Mouse (Mus musculus) liver, embryonic 13.5 days (tissue): Measurements from ENCODE around the gene Lama4. TPM values are rescaled to one million over a fixed set of nuclear protein-coding genes. Genes with fewer than 3 reads are reported as not detected.

Experiments used
- ATAC-seq: fragments of 200-750 bp; cut with Nextera tagmentation; 2 replicates; pipeline ENCODE4 v1.8.0; 2017; ENCODE audit warnings: low read depth, mild to moderate bottlenecking, moderate number of reproducible peaks, moderate library complexity
- DNase-seq: peaks from one replicate; pipeline ENCODE4 v3.0.0; 2022
- H3K27ac ChIP-seq: fragments of 300-500 bp; sonication (generic); 2 replicates; pipeline ENCODE4 v1.5.1; 2015; ENCODE audit warnings: moderate library complexity, mild to moderate bottlenecking, inconsistent platforms
- H3K27me3 ChIP-seq: fragments of 300-500 bp; sonication (generic); 2 replicates; pipeline ENCODE4 v1.6.1; 2015; ENCODE audit warnings: mild to moderate bottlenecking, inconsistent platforms
- H3K36me3 ChIP-seq: fragments of 300-500 bp; sonication (generic); 2 replicates; pipeline ENCODE4 v1.6.1; 2015; ENCODE audit warnings: mild to moderate bottlenecking, inconsistent platforms
- H3K4me1 ChIP-seq: fragments of 300-500 bp; sonication (generic); replicated peaks from 2 replicates; pipeline ENCODE4 v1.6.1; 2015; ENCODE audit warnings: inconsistent platforms
- H3K4me2 ChIP-seq: fragments of 300-500 bp; sonication (generic); 2 replicates; pipeline ENCODE4 v1.6.1; 2015; ENCODE audit warnings: inconsistent platforms, mild to moderate bottlenecking, moderate library complexity
- H3K4me3 ChIP-seq: fragments of 300-500 bp; sonication (generic); replicated peaks from 2 replicates; pipeline ENCODE4 v1.5.1; 2015; ENCODE audit warnings: mild to moderate bottlenecking, inconsistent platforms
- H3K9ac ChIP-seq: fragments of 300-500 bp; sonication (generic); 2 replicates; pipeline ENCODE4 v1.6.1; 2015; ENCODE audit warnings: mild to moderate bottlenecking, inconsistent platforms
- H3K9me3 ChIP-seq: fragments of 300-500 bp; sonication (generic); replicated peaks from 2 replicates; pipeline ENCODE4 v1.6.1; 2016; ENCODE audit warnings: inconsistent platforms
- WGBS: fragments of 180-500 bp; shearing (Covaris S2); methylation state at CpG from one replicate; pipeline ENCODE4 v1.1.7; 2015; ENCODE audit not compliant: insufficient replicate concordance; 5-methylcytosine and 5-hydroxymethylcytosine counted together
- polyA plus RNA-seq: library from polyadenylated mRNA; unstranded; fragments of >200 nt; fragmentation: Nextera tagmentation; extraction: Ambion mirVana; gene quantifications from 2 replicates; pipeline ENCODE4 v1.2.1, GENCODE M21; 2015

Lama4 gene
- polyA plus RNA-seq, 1 experiment from 2014 or later = 1.4 TPM

DNA sequence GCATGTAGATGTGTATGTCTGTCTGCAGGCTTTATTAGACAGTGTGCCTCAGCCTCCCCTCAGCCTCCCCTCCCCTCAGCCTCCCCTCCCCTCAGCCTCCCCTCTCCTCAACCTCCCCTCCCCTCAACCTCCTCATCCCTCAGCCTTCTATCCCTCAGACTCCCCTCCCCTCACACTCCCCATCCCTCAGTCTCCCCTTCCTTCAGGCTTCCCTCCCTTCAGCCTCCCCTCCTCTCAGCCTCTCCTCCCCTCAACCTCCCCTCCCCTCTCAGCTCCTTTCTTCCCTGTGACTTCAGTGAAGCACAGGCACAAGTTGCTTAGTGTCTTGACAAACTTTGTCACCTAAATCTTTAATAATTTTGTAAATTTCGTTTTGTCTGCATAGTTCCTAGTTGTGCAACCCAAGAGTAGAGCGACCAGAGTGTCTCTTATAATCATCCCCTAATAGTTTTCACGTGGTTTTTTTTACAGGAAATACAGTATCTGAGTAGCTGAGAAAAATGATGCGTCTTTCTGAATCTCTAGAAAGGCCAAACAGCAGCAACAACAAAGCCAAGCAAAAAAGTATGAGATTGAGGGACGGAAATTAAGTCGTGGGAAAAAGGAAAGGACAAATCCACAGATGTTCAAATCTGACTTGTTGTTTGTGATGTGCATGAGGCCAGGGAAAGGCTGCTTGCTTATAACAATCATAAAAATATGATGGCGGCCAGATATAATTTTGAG lies 7.1 kb downstream of the Lama4 start:
- Histone ChIP-seq H3K9me3 (no peaks in the 10 kb centered on the region), H3K36me3 (no peaks in the 10 kb centered on the region), H3K27ac (no peak overlapping the region), H3K9ac (no peak overlapping the region), H3K4me3 (no peak overlapping the region), H3K27me3 (no peaks in the 10 kb centered on the region), H3K4me2 (no peak overlapping the region), H3K4me1 (no peaks in the 10 kb centered on the region)
- 44% methylated on average over 7 of the region's 7 CpGs for WGBS
- no peak for DNase-seq
- ATAC-seq = no peak

DNA sequence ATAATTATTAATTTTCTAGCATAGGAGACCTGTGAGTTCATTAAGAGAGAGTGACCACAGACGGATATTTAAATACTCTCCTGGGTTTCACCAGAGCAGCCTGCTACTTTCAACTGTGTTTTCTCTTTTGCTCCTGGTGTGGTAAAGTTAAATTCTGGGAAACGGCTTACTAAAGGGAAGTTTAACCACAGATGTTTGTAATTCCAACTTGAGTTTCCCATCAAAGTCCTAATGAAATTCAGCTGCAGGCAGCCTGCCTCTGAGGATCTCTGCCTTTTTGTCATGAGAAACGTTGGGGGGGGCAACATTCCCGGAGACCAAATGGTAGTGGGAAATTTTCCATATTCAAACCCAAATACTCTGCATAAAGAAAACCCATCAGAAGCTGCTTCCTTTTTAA lies 7.7 kb downstream of the Lama4 start:
- H3K4me1 ChIP-seq = no peaks in the 10 kb centered on the region
- H3K9me3 ChIP-seq = no peaks in the 10 kb centered on the region
- H3K4me3 ChIP-seq = no peak overlapping the region
- no peak overlapping the region for H3K9ac ChIP-seq
- H3K4me2 ChIP-seq = no peak overlapping the region
- H3K27ac ChIP-seq = no peak overlapping the region
- 45% methylated on average over 4 of the region's 4 CpGs for WGBS
- DNase-seq (no peak), ATAC-seq (no peak)
- H3K36me3 ChIP-seq = no peaks in the 10 kb centered on the region
- no peaks in the 10 kb centered on the region for H3K27me3 ChIP-seq

DNA sequence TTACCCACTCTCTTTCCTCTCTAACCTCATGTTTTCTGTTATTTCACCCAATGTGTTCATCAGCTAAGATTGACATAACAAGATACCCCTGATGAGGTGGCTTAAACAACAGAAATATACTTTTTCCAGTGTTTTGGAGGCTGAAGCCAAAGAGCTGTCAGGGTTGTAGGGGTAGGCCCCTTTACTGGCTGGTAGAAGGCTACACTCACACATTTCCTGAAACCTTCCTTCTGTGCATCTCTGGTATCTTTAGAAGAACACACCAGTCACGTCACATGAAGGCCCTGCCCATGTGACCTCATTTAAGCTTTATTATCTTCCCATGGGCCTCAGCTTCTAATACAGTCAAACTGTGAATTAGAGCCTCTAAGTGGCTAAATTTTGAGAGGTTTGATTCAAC lies 12.9 kb downstream of the Lama4 start:
- H3K9ac ChIP-seq = no peak overlapping the region
- H3K4me2 ChIP-seq = no peak overlapping the region
- H3K4me1 ChIP-seq = no peaks in the 10 kb centered on the region
- WGBS = 42% methylated on average over 1 of the region's 1 CpGs
- DNase-seq = no peak
- no peaks in the 10 kb centered on the region for H3K9me3 ChIP-seq
- H3K4me3 ChIP-seq = no peak overlapping the region
- no peaks in the 10 kb centered on the region for H3K27me3 ChIP-seq
- H3K27ac ChIP-seq = no peak overlapping the region
- no peak for ATAC-seq
- H3K36me3 ChIP-seq = no peaks in the 10 kb centered on the region

DNA sequence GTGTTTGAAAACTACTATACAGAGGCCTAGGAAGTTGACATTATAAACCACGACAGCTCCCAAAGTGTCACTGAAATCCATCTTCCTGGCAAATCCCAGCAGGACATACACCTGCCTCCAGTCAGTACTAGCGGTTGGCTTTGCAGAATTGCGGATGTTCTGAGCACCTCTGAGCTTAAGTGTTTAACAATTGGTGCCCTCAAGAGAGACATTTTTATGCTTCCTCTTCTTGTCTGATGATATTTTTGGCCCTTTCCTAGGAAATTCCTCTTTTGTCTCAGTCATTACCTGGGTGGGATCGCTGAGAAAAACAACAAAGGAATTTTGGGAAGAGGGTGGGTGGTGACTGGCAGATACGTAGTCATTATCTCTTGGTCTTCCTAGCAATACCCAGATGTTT lies 14.4 kb downstream of the Lama4 start:
- H3K4me1 ChIP-seq = no peaks in the 10 kb centered on the region
- no peaks in the 10 kb centered on the region for H3K27me3 ChIP-seq
- H3K4me2 ChIP-seq = no peak overlapping the region
- H3K27ac ChIP-seq = no peak overlapping the region
- no peak for DNase-seq
- H3K9ac ChIP-seq = no peak overlapping the region
- no peak overlapping the region for H3K4me3 ChIP-seq
- no peaks in the 10 kb centered on the region for H3K9me3 ChIP-seq
- no peak for ATAC-seq
- no peaks in the 10 kb centered on the region for H3K36me3 ChIP-seq
- WGBS = 65% methylated on average over 5 of the region's 5 CpGs

DNA sequence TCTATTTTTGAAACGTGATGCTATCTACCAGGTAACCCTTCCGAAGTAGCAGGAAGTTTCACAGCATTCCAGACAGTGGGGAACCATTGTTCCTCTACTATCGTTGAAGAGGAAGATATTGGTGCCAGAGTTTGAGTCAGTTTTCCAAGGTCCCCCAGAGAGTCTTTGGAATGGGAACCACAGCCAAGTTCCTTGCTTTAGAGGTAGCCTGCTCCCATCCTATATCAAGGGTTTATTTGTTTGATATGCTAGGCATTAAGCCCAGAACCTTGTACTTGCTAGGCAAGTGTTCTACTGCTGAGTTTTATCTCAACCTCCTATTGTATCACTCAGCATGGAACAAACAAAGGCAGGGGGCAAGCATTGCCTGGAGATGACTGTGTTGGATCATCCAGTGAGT lies 15.7 kb downstream of the Lama4 start:
- Histone ChIP-seq H3K9ac (no peak overlapping the region), H3K27me3 (no peaks in the 10 kb centered on the region), H3K9me3 (no peaks in the 10 kb centered on the region), H3K4me2 (no peak overlapping the region), H3K36me3 (no peaks in the 10 kb centered on the region), H3K4me1 (no peaks in the 10 kb centered on the region), H3K27ac (no peak overlapping the region), H3K4me3 (no peak overlapping the region)
- ATAC-seq (no peak), DNase-seq (no peak)
- WGBS = 30% methylated on average over 3 of the region's 3 CpGs

DNA sequence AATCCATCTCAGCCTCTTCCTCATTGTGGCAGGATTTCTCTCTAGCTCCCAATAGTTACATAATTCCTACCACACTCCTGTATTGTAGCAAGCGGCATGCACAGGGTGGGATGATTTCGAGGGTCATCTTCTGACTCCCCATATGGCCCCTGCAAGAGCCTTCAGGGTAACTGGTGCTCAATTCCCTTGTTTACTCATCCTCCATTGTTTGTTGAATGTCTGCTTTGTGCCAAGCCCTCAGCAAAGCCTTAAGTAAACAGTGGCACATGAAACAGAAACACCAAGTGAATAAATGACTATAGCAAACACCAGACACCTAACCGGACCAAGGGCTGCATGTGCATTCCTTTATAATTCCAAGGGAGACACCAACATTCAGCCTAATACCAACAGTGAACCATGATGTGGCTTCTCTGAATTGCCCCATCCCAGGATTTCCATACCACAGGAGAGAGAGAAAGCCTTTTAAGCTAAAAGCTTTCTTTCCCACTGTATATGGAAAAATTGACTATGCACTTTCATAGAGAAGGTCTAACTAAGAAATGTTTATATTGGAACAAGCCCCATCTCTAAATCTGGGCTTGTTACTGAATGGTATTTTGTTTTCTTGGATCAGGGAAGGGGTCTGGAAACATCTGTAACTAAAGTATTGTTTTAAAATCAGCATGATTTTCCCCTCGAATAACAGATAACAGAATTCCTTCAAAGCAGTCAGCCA lies 19.2 kb downstream of the Lama4 start:
- H3K27me3 ChIP-seq = no peaks in the 10 kb centered on the region
- no peaks in the 10 kb centered on the region for H3K4me1 ChIP-seq
- H3K4me2 ChIP-seq = no peak overlapping the region
- ATAC-seq (no peak), DNase-seq (no peak)
- no peaks in the 10 kb centered on the region for H3K9me3 ChIP-seq
- no peaks in the 10 kb centered on the region for H3K36me3 ChIP-seq
- WGBS = 57% methylated on average over 4 of the region's 4 CpGs
- H3K9ac ChIP-seq = no peak overlapping the region
- H3K27ac ChIP-seq = no peak overlapping the region
- no peak overlapping the region for H3K4me3 ChIP-seq

DNA sequence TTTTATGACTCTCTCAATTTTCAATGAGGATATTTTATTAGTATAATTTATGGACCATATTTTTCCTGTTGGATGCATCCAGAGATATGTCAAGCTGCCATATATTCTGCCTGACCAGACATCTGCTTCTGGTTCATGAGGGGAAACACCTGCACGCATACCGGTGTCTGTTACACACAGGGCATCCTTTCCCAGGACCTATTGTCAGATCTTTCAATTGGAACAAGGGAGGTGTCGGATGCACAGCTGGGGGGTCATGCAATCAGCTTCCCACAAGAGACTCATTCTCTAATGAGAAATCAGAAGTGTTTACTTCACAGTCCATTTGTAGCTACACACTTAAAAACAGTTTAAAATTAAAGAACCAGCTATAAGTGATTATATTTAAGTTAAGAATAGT lies 20.7 kb downstream of the Lama4 start:
- H3K27ac ChIP-seq = no peak overlapping the region
- no peak for ATAC-seq

DNA sequence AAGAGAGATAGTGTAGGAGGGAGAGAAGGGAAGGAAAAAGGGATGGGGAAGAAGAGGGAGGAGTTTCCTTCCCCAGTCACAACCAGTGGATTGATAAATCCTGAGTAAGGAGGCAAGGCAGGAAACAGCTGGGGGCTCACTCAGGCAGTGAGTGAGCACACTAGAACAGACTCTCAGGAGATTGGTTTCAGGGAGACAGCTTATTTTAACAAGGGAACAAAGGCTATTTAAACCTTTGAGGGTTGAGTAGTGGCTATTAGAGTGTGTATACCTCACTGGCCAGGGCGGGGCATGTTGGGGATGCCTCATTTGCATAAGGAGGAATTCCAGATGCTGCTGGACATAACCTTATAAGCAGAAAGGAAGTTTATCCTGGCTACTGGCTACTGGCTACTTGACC lies 27.5 kb downstream of the Lama4 start:
- no peaks in the 10 kb centered on the region for H3K36me3 ChIP-seq
- DNase-seq = no peak
- no peak overlapping the region for H3K4me2 ChIP-seq
- H3K27me3 ChIP-seq = no peaks in the 10 kb centered on the region
- H3K27ac ChIP-seq = no peak overlapping the region
- no peaks in the 10 kb centered on the region for H3K4me1 ChIP-seq
- ATAC-seq = no peak
- H3K9ac ChIP-seq = no peak overlapping the region
- no peaks in the 10 kb centered on the region for H3K9me3 ChIP-seq
- WGBS = 50% methylated on average over 1 of the region's 1 CpGs
- no peak overlapping the region for H3K4me3 ChIP-seq

More for the DNA sequence above, 20.7 kb downstream of the Lama4 start:
- H3K9me3 ChIP-seq = no peaks in the 10 kb centered on the region
- no peaks in the 10 kb centered on the region for H3K36me3 ChIP-seq
- no peak overlapping the region for H3K4me3 ChIP-seq
- WGBS = 69% methylated on average over 3 of the region's 3 CpGs
- H3K4me2 ChIP-seq = no peak overlapping the region
- no peaks in the 10 kb centered on the region for H3K4me1 ChIP-seq
- no peak for DNase-seq
- H3K27me3 ChIP-seq = no peaks in the 10 kb centered on the region
- no peak overlapping the region for H3K9ac ChIP-seq

DNA sequence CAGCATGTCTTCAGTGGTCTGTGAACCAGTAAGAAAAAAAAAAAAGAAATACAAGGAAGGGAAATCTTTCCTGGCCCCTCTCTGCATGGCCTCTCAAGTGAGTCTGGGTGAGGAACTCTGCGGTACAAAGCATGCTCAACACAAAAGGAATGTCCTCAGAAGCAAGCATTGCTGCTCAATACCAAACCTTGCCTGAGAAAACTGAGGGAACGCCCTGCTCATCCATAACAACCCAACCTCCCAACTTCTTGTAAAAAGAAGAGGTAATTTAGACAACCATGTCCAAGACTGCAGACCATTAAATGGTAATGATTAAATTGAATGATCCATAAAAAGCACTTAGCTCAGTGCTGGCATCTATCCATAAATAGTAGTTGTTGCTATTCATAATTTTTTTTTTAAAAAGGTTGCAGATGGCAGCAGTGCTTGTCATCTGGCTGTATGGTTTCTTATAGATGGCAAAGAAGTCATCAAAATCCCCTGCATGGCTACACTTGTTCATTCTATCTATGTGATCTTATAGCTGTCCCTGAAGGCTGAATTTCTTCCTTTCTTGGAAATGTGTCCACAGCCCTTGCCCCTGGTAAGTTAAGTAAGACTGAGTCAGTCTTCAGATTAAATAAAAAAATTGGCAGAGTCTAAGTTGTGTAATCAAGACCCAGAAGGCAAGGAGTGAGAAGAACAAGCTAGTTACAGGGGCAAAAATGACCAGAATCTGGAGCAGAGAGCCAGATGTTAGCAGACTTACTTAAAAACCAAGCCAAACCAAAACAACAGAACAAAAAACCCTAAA lies 28.5 kb downstream of the Lama4 start:
- H3K27me3 ChIP-seq = no peaks in the 10 kb centered on the region
- no peak overlapping the region for H3K9ac ChIP-seq
- H3K9me3 ChIP-seq = no peaks in the 10 kb centered on the region
- 63% methylated on average over 2 of the region's 2 CpGs for whole genome bisulfite sequencing
- ATAC-seq (no peak), DNase-seq (no peak)
- no peaks in the 10 kb centered on the region for H3K36me3 ChIP-seq
- no peak overlapping the region for H3K27ac ChIP-seq
- H3K4me2 ChIP-seq = no peak overlapping the region
- no peak overlapping the region for H3K4me3 ChIP-seq
- H3K4me1 ChIP-seq = no peaks in the 10 kb centered on the region

DNA sequence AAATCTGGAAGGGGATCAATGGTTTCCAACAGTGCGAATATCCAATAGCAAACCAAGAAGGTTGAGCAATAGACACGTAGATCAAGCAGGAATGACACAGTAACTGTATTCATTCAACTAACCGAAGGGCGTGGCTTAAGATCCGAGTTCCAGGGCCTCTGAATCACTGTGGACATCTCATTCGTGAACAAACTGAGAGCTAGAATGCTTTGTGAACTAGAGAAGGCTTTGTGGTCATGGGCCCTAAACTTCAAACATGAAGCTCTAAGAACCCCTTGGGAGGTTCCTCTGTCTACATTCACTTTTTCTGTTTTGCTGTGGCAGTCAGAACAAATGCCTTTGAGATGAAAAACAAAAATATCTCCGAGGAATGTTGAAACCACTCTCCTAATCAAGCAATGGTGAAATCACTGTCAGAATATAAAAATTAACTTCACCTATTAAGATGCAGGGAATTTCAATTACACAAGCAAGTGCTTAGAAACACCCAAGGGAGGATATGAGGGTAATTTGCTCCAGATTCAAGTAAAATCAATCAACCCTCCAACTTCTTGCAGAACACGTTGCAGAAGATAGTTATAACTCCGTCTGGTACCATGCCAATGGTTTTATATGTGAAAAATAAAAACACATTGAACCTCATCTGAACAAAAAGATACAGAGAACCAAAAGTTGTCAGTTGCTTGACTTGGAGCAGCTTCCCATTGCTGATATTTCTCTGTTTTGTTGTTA lies 29.6 kb downstream of the Lama4 start:
- Histone ChIP-seq H3K9ac (no peak overlapping the region), H3K27ac (no peak overlapping the region), H3K4me2 (no peak overlapping the region), H3K27me3 (no peaks in the 10 kb centered on the region), H3K9me3 (no peaks in the 10 kb centered on the region), H3K4me1 (no peaks in the 10 kb centered on the region), H3K36me3 (no peaks in the 10 kb centered on the region), H3K4me3 (no peak overlapping the region)
- DNase-seq (no peak), ATAC-seq (no peak)
- WGBS = 67% methylated on average over 9 of the region's 9 CpGs

DNA sequence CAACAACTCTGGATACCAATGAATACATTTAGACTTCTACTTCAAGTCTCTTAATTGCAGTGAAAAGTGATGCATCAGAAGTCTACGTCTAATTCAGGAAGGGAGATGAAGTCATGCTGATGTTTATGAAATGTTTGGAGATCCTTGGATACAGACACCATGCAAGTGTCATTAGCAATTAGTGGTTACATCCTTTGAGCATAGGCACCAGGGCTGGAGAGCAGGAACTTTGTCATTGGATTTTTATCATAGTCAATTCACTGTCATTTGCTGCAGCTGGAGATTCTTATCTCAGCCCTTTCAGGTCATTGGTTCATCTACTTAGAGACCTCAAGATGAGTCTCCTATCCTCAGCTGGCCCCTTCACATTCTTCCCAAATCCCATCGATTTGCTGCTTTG lies 30.6 kb downstream of the Lama4 start:
- H3K4me2 ChIP-seq = no peak overlapping the region
- no peaks in the 10 kb centered on the region for H3K27me3 ChIP-seq
- H3K4me1 ChIP-seq = no peaks in the 10 kb centered on the region
- H3K9ac ChIP-seq = no peak overlapping the region
- no peak for ATAC-seq
- H3K36me3 ChIP-seq = no peaks in the 10 kb centered on the region
- no peak overlapping the region for H3K27ac ChIP-seq
- no peak for DNase-seq
- no peak overlapping the region for H3K4me3 ChIP-seq
- WGBS = 67% methylated on average over 2 of the region's 2 CpGs
- H3K9me3 ChIP-seq = no peaks in the 10 kb centered on the region
